Mouse (Mus musculus) layer of hippocampus, adult 18-20 months (tissue): ENCODE measurements around the gene Arid5b. TPM values are rescaled to one million over a fixed set of nuclear protein-coding genes. Genes with fewer than 3 reads are reported as not detected.
A peak's percentile ranks its signal among the peaks of the same experiment; 100 is the strongest.

Experiments
- DNase-seq, 2 experiments: peaks; one replicate each; pipeline ENCODE4 v3.0.0; 2022; ENCODE audit warnings: low spot score in 2 of 2
- long read RNA-seq: library from polyadenylated mRNA; stranded (forward); transcript quantifications from one replicate; pipeline ENCODE4 v2.0.0, GENCODE M21; 2021
- total RNA-seq, 2 experiments: library from RNA; stranded (reverse); gene quantifications; 2 replicates each; pipeline ENCODE4 v1.2.3; 2021

Gene Arid5b
- 10 to 100 TPM; 26.9 to 33.5 TPM for total RNA-seq
- long read RNA-seq, full-length matches to known transcripts, result 2 of 12 reads
- long read RNA-seq, partial matches to known transcripts, result 1 of 12 reads
- long read RNA-seq, other reads (novel, unspliced or antisense), result 9 of 12 reads

DNA sequence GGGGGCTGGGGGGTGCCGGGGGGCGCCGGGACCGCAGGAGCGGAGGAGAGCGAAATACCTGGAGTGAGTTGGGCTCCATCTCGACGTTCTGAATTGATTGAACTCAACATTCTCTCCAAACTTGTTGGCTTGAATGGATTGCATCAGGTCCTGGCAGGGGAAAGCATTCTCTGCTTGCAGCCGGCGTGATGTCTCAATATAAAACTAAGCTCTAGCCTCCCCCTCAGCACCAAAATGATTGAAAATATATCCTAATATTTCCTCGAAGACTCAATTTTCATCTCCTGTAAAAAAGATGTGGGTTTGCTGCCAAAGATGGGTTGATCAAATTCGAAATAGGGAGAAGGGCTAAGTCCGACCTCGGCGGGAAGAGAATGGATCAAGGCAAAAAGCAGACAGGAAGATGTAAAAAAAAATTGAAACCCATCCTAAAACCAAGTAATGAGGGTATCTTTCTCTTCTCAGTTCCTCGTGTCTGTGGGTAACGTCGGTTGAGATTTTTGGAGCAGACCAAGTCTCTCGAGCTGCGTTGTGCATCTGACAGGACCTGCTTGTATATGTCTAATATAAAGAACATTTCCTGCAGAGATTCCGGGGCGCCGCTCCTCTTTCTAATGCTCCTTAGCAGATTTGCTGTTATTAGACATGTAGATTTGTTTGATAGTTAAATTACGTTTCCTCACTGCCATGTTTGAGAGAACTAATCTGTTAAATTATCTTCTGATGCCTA lies at the start of gene Arid5b:
Gene Arid5b, minus strand, starts transcription at position 109 of the 730 bp plus-strand sequence.
- DNase-seq, result peak; percentile 42 to 74

DNA sequence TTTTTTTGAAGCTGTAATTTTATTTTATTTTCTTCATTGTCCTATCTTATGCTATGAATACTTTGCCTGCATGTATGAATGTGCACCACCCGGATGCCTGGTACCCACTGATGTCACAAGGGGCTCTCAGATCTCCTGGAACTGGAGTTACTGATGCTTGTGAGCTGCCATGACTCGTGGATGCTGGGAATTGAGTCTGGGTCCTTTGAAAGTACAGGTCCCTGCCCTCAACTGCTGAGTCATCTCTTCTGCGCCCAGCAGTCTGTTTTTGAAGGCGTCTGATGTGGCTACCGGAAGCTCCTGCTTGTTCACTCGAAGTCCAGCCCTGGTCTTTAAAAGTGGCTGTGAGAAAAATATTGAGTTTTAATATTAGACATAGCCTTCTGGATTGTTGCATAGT lies 46.8 kb upstream of the Arid5b start:
- no peak for DNase-seq

- DNase-seq, result peak in 1 of 2 experiments; percentile 52
Observed at GRCm38 (mm10) chr10:68324061-68324460, 45.5 kb upstream of the Arid5b start.

- DNase-seq, result no peak
Observed at GRCm38 (mm10) chr10:68323167-68323566, 44.6 kb upstream of the Arid5b start.

DNA sequence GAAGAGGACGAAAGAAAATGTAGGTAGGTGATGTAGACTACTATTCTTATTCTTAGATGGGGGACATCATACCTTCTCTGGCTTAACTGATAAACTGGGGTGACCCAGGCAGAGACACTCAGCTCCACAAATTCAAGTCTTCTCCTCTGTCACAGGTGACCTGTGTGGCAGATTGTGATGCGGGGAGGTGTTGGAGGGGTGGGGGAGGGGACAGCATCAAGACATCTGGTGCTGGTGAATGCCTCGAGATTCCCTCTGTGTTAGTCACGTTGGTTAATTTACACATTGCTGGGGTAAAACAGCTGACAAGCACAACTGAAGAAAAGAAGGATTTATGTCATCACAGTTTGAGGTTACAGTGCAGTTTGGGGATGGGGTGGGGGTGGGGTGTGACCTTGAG lies 42.4 kb upstream of the Arid5b start:
- no peak for DNase-seq

- DNase-seq, result no peak
Observed at GRCm38 (mm10) chr10:68320496-68320895, 42.0 kb upstream of the Arid5b start.

DNA sequence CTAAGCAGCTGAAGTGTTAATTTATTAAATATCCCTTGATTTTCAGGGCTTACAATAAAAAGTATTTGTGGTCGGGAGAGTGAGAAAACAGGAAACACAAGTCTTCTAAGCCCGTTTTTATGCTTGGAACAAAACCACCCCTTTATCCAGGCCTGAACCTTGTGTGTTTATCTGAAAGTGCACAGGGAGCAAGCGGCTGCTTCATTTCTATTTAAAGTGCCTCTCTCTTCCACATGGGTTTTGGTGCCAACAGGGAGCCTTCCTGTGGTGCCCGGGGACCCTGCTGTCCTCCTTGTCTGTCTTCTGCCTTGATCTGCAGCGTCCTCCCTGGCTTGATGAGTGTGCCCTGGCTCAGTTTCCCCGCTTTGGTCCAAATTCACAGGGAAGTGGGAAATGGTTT lies 40.9 kb upstream of the Arid5b start:
- no peak for DNase-seq

DNA sequence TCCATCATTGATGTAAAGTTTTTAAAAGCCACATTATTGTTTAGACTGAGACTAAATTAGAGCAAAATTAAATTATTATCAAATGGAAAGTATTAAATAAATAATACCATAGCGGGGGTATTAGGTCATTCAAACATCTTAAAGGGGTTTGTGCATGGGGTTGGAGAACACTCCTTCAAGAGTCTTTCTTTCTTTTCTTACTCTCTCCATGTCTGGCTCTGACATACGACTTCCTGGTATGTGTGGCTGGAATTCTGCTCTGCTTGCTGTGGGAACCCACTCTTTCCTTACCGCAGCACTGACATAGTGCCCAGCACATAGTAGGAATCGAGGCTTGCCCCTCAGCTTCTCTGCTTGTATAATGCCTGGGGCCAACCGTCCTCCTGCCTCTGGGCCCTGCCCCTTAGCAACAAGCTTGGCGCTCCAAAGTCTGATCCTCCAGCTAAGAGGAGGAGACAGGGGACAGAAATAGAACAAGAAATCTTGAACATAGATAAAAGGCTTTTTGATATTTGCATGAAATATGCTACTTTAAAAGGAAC lies 40.0 kb upstream of the Arid5b start:
- DNase-seq, result no peak

GRCm38 (mm10) chr10:68312734-68313133 lies 34.2 kb upstream of the Arid5b start:
- no peak for DNase-seq

DNA sequence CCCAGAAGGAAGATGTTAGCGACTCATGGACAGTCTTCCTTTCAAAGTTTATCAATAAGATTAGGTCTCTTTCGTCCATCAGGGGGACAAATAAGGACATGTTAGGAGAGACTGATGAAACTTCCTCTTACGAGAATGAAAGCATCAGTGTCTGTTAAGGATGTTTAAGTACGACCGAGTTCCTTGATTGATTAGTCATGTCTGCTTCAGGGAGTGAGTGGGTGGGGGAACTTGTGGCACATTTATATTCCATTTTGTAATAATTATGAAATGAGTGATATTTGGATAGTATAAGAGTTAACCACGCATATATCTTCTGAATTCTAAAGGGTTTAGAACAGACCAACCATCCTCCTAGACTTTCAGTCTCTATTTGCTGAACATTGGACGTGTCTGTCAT lies 22.5 kb upstream of the Arid5b start:
- no peak for DNase-seq

DNA sequence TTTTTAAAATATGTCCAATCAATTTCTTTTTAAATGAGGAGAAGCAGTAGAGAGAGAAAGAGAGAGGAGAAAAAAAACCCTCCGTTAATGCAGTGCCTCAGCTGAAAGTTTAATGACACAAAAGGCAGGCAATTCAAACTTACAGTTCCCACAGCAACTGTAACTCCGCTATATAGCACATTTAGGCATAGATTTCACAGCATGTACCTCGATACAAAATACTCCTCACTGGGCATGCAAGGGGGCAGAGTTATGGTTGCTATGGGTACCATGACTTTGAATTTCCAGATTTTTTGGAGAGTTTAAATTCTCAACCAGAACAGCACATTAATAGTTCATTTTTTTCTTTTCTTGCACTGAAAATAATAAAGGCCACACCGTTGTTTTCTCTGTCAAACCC lies 10.9 kb upstream of the Arid5b start:
- DNase-seq, result no peak

DNA sequence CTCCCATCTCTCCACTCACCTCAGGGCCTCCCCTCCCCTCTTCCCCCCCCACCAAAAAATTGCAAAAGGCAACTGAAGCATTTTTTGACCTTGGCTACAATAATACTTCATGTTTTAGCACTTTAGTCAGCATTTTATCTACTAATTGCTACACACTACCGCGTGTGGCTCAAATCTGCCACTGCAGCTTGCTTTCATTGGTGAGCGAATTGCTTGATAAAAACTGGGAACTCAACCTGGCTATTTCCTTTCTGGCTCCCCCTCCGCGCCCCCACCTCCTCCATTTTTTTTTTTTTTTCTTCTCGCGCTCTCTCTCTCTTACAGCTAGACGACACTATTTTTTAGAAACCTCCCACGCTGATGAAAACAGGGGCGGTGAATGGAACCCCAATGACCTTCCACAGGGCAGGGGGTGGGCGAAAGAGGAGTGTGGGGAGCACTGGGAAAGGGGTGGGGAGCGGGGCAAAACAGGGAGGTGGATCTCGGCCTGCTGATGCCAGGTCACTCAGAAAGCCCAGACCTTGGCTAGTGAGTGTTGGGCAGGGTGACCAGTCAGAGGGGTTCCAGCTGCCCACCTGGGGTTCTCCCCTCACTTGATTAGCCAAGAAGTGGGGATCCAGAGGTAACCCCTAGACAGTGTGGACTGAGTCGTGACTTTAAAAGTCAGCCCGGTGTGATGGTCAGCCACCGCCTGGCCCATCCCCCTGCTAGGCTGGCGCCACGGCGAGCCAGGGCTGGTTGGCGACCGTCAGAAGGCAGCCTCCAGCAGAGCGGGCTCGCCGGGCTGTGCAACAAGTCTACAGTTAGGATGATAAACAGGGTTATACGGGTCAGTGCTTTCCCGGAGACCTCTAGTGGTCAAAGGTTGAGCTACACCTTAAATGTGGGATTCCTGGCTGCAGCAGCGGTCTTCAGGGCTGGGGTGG lies 4.2 kb upstream of the Arid5b start:
- DNase-seq, result peak; percentile 32 to 84

GRCm38 (mm10) chr10:68281775-68282106 lies 3.2 kb upstream of the Arid5b start:
- DNase-seq, result peak in 1 of 2 experiments; percentile 11

DNA sequence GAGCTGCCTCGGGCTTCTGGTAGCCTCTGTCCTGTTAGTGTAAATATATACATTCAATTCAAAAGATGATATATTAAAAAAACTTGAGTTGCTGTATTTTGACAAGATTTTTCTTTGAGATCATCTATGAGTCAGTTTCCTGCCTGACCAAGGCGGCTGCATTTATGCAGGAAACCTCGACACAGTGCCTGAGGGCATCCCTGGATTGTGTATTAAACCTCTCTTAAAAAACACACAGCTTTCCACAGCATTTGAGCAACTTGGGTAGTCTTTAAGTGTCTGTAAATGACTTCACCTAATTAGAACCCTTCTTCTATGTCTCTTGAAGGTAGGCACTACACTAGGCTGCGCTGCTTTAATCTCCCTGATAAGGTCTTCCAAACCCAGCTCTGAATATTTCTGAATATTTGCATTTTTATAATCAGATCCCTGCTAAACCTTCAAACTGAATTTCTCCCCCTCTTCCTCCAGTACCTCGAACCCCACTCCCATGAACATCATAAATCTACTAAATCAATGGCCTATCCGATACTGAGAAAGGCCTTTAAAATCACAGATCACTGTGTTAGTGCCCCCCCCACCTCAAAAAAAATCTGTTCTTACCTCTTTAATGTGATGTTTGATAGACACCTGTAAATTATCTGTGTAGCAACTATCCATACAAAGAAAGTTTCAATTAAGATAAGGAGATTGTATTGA lies 2.7 kb upstream of the Arid5b start:
- DNase-seq, result no peak

- peak; percentile 68 to 78 for DNase-seq
Observed at GRCm38 (mm10) chr10:68279516-68280501, 1.3 kb upstream of the Arid5b start.

- DNase-seq, result peak; percentile 24 to 69
Observed at GRCm38 (mm10) chr10:68277671-68278151, 829 bp downstream of the Arid5b start.

- peak; percentile 64 to 73 for DNase-seq
Observed at GRCm38 (mm10) chr10:68276976-68277441, 1.5 kb downstream of the Arid5b start.

DNA sequence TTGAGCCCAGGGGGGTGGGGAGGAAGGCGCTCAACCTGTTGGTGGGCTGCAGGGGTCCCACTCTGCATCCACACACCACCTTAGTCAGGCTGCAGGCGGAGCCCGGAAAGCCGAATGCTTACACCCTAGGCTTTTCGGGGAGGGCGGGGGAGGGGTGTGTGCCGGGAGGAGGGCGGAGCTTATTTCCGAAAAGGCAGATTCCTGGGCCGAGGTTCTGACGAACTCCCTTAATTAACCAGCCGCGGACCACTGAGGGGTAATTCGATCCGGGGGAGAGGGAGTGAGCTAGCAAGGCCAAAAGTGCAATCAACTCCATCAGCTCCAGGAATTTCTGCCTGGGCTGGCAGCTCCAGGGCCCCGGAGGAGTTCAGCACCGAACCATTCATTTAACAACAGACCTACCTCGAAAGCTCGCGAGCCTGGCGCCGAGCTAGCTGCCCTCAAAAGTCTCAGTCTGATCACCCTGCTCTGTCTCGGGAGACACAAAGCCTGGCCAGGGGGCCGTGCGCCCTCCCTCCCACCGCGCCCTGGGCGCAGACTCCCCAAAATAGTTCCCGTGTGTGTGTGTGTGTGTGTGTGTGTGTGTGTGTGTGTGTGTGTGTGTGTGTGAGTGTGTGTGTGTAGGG lies 2.1 kb downstream of the Arid5b start:
- DNase-seq, result peak; percentile 43 to 75
